ENCODE assay signal across 17 mouse cellular contexts in genomic region chr15:99438966-99439698, GRCm38 (mm10). TPM values are rescaled to one million over a fixed set of nuclear protein-coding genes. Genes with fewer than 3 reads are reported as not detected.
DNase-seq lines count a peak whose midpoint lies in the region; ATAC-seq and TF ChIP-seq lines count a peak whose summit lies in the region.
"Had no signal": no experiment of that assay in that cellular context is flagged by ENCODE, and none has a peak within 500 bp of the region (broad histone marks: within the 10 kb centered on the region; RNA-seq: fewer than 3 reads in every experiment).

No protein-coding gene starts in this region.

- H3K4me3 ChIP-seq in heart, embryonic 13.5 days = no peak overlapping the region
- no peak overlapping the region for H3K4me3 ChIP-seq in lung, postnatal 0 days (ENCODE audit: low read depth, low read length)
- H3K4me3 ChIP-seq: liver, embryonic 13.5 days; neural tube, embryonic 12.5 days had no signal

- H3K4me2 ChIP-seq in heart, embryonic 13.5 days = no peak overlapping the region
- H3K4me2 ChIP-seq in lung, postnatal 0 days (replicated peaks; ENCODE audit: low read depth, low read length) = no peak overlapping the region
- H3K4me2 ChIP-seq: hindbrain, embryonic 14.5 days; liver, embryonic 13.5 days; neural tube, embryonic 12.5 days had no signal

- no peaks in the 10 kb centered on the region for H3K27me3 ChIP-seq in heart, embryonic 13.5 days (replicated peaks)
- no peaks in the 10 kb centered on the region for H3K27me3 ChIP-seq in lung, postnatal 0 days (replicated peaks; ENCODE audit: insufficient read depth, low read length)
- H3K27me3 ChIP-seq: liver, embryonic 13.5 days; neural tube, embryonic 12.5 days; Patski had no signal

- ATAC-seq in heart, embryonic 13.5 days (ENCODE audit: extremely low read depth, insufficient number of reproducible peaks, low FRiP score, low TSS enrichment) = no peak
- ATAC-seq in lung, postnatal 0 days = peak; percentile 30
- ATAC-seq in frontal cortex, adult (ENCODE audit: low TSS enrichment) = no peak
- ATAC-seq: Patski had no signal

- peak overlapping the region; percentile 20 for H3K27ac ChIP-seq in heart, embryonic 13.5 days (replicated peaks)
- no peak overlapping the region for H3K27ac ChIP-seq in lung, postnatal 0 days (ENCODE audit: low read length)
- H3K27ac ChIP-seq: macrophage; neural tube, embryonic 12.5 days had no signal

- peaks cover 75% of the 10 kb centered on the region for H3K4me1 ChIP-seq in heart, embryonic 13.5 days
- H3K4me1 ChIP-seq in lung, postnatal 0 days (ENCODE audit: insufficient read depth, low read depth, low read length) = peaks cover 10% of the 10 kb centered on the region

- no peak for DNase-seq in heart, postnatal 10 days
- DNase-seq in lung, postnatal 0 days (ENCODE audit: low spot score) = peak; percentile 50
- no peak for DNase-seq in lung, postnatal 10 days
- peak; percentile 39 for DNase-seq in heart, postnatal 4 days
- no peak for DNase-seq in layer of hippocampus, postnatal 14 days (ENCODE audit: low spot score in 2 of 2)
- DNase-seq: cerebellum, adult 2 months; forebrain, postnatal 0 days; kidney, adult 9 months; liver, embryonic 13.5 days; midbrain, embryonic 14.5 days; thymus, postnatal 36 days had no signal

- no peaks in the 10 kb centered on the region for H3K9me3 ChIP-seq in heart, embryonic 13.5 days
- H3K9me3 ChIP-seq in lung, postnatal 0 days (ENCODE audit: low read length) = no peaks in the 10 kb centered on the region
- H3K9me3 ChIP-seq: liver, embryonic 13.5 days; neural tube, embryonic 12.5 days had no signal

- TF ChIP-seq EP300 in lung, postnatal 0 days (IDR thresholded peaks at IDR 0.05) = no peak

- peaks cover 26% of the 10 kb centered on the region for H3K36me3 ChIP-seq in heart, embryonic 13.5 days
- no peaks in the 10 kb centered on the region for H3K36me3 ChIP-seq in lung, postnatal 0 days (ENCODE audit: insufficient read depth, low read length)
- H3K36me3 ChIP-seq: liver, embryonic 13.5 days had no signal

- intact Hi-C loops in heart, postnatal 10 days (cut with DNase I) = loop anchor here (1.0 kb wide), 1 partner anchor 12 kb away; no protein-coding TSS in a partner anchor

- H3K9ac ChIP-seq in heart, embryonic 13.5 days = 0 out of 2 replicates have a peak overlapping the region, but pooled peaks have one; percentile 11
- H3K9ac ChIP-seq in lung, postnatal 0 days (replicated peaks; ENCODE audit: low read depth) = no peak overlapping the region
- H3K9ac ChIP-seq: forebrain, postnatal 0 days; hindbrain, embryonic 14.5 days; liver, embryonic 13.5 days; neural tube, embryonic 12.5 days had no signal

- no peak for TF ChIP-seq CTCF in lung, postnatal 0 days (IDR thresholded peaks at IDR 0.05)

- 73% methylated on average over 8 of the region's 8 CpGs for WGBS in heart, embryonic 13.5 days
- WGBS in lung, postnatal 0 days = 67% methylated on average over 8 of the region's 8 CpGs

RNA-seq across cellular contexts. Expression of gene Nckap5l, which starts 18.4 kb away (rescaled TPM):
- 6.8 and 7.7 TPM in 2 replicates for polyA plus RNA-seq in heart, embryonic 13.5 days (2015; fragmentation: Nextera tagmentation; extraction: Ambion mirVana)
- total RNA-seq in heart, postnatal 10 days (2021) = 10 to 100 TPM; 17.4 to 25.5 TPM
- polyA plus RNA-seq in lung, postnatal 0 days (2015; fragmentation: Nextera tagmentation; extraction: Ambion mirVana) = 5.2 and 6.0 TPM in 2 replicates
- total RNA-seq in heart, postnatal 4 days (2021) = 10 to 100 TPM; 20.0 to 23.6 TPM
- total RNA-seq in layer of hippocampus, postnatal 14 days (2021) = 10 to 100 TPM; 29.1 to 34.9 TPM

RNA-seq across cellular contexts. Expression of gene Bcdin3d, which starts 35.4 kb away (rescaled TPM):
- polyA plus RNA-seq in heart, embryonic 13.5 days (2015; fragmentation: Nextera tagmentation; extraction: Ambion mirVana) = 10.5 and 13.7 TPM in 2 replicates
- 1 to 10 TPM; 3.9 to 7.3 TPM for total RNA-seq in heart, postnatal 10 days (2021)
- 11.2 and 11.5 TPM in 2 replicates for polyA plus RNA-seq in lung, postnatal 0 days (2015; fragmentation: Nextera tagmentation; extraction: Ambion mirVana)
- 1 to 10 TPM; 4.9 to 5.0 TPM for total RNA-seq in heart, postnatal 4 days (2021)
- total RNA-seq in layer of hippocampus, postnatal 14 days (2021) = 1 to 10 TPM; 4.3 to 5.0 TPM

RNA-seq across cellular contexts. Expression of gene Tmbim6, which starts 46.5 kb away (rescaled TPM):
- polyA plus RNA-seq in heart, embryonic 13.5 days (2015; fragmentation: Nextera tagmentation; extraction: Ambion mirVana) = 248 and 251 TPM in 2 replicates
- 100 to 1,000 TPM; 225 to 229 TPM for total RNA-seq in heart, postnatal 10 days (2021)
- 669 and 693 TPM in 2 replicates for polyA plus RNA-seq in lung, postnatal 0 days (2015; fragmentation: Nextera tagmentation; extraction: Ambion mirVana)
- total RNA-seq in heart, postnatal 4 days (2021) = 100 to 1,000 TPM; 197 to 201 TPM
- total RNA-seq in layer of hippocampus, postnatal 14 days (2021) = 100 to 1,000 TPM; 357 to 369 TPM

Comparison
In these comparisons a context has a peak if more than half of its experiments do, and no peak if none do; other contexts are left out.
1. DNase-seq: peak in lung, postnatal 0 days (single experiment) and heart, postnatal 4 days (single experiment); none in heart, postnatal 10 days (0 of 2), lung, postnatal 10 days (single experiment) and layer of hippocampus, postnatal 14 days (0 of 2).